Mouse (Mus musculus) embryonic facial prominence, embryonic 11.5 days (tissue): ENCODE data around the gene Shank2. TPM values are rescaled to one million over a fixed set of nuclear protein-coding genes. Genes with fewer than 3 reads are reported as not detected.

Experiments used
- ATAC-seq: fragments of 200-750 bp; cut with Nextera tagmentation; replicated peaks from 2 replicates; pipeline ENCODE4 v1.8.0; 2017; ENCODE audit warnings: low read depth; ENCODE audit not compliant: insufficient number of reproducible peaks, low FRiP score, low TSS enrichment
- DNase-seq: peaks from one replicate; pipeline ENCODE4 v3.0.0-alpha.2; 2015; ENCODE audit warnings: low spot score
- H3K27ac ChIP-seq: fragments of 300-500 bp; sonication (generic); replicated peaks from 2 replicates; pipeline ENCODE4 v1.5.1; 2014; ENCODE audit warnings: mild to moderate bottlenecking, low read depth, low read length, control low read depth
- H3K27me3 ChIP-seq: fragments of 300-500 bp; sonication (generic); 2 replicates; pipeline ENCODE4 v1.6.1; 2014; ENCODE audit warnings: mild to moderate bottlenecking, low read length, moderate library complexity, mixed read lengths; ENCODE audit not compliant: control insufficient read depth, insufficient read depth
- H3K36me3 ChIP-seq: fragments of 300-500 bp; sonication (generic); replicated peaks from 2 replicates; pipeline ENCODE4 v1.6.1; 2014; ENCODE audit warnings: low read depth, mild to moderate bottlenecking, low read length, moderate library complexity, mixed read lengths; ENCODE audit not compliant: control insufficient read depth, insufficient read depth
- H3K4me1 ChIP-seq: fragments of 300-500 bp; sonication (generic); 2 replicates; pipeline ENCODE4 v1.6.1; 2014; ENCODE audit warnings: low read length, mixed read lengths; ENCODE audit not compliant: control insufficient read depth, insufficient read depth
- H3K4me2 ChIP-seq: fragments of 300-500 bp; sonication (generic); 2 replicates; pipeline ENCODE4 v1.6.1; 2014; ENCODE audit warnings: low read depth, mild to moderate bottlenecking, control low read depth, low read length, moderate library complexity
- H3K4me3 ChIP-seq: fragments of 300-500 bp; sonication (generic); 2 replicates; pipeline ENCODE4 v1.5.1; 2014; ENCODE audit warnings: low read depth, low read length, control low read depth
- H3K9ac ChIP-seq: fragments of 300-500 bp; sonication (generic); replicated peaks from 2 replicates; pipeline ENCODE4 v1.6.1; 2014; ENCODE audit warnings: mild to moderate bottlenecking, control low read depth, low read length
- H3K9me3 ChIP-seq: fragments of 300-500 bp; sonication (generic); replicated peaks from 2 replicates; pipeline ENCODE4 v1.6.1; 2016; ENCODE audit warnings: mild to moderate bottlenecking, low read length, inconsistent platforms, mixed read lengths; ENCODE audit not compliant: control insufficient read depth
- WGBS: fragments of 180-500 bp; shearing (Covaris S2); extraction: QIAGEN DNeasy Blood & Tissue Kit; methylation state at CpG from one replicate; pipeline ENCODE4 v1.1.7; 2014; 5-methylcytosine and 5-hydroxymethylcytosine counted together
- polyA plus RNA-seq: library from polyadenylated mRNA; unstranded; fragments of >200 nt; fragmentation: Nextera tagmentation; extraction: Ambion mirVana; gene quantifications from 2 replicates; pipeline ENCODE4 v1.2.1, GENCODE M21; 2014

Gene Shank2
- polyA plus RNA-seq, 1 experiment from 2014 or later: 1.3 TPM

DNA sequence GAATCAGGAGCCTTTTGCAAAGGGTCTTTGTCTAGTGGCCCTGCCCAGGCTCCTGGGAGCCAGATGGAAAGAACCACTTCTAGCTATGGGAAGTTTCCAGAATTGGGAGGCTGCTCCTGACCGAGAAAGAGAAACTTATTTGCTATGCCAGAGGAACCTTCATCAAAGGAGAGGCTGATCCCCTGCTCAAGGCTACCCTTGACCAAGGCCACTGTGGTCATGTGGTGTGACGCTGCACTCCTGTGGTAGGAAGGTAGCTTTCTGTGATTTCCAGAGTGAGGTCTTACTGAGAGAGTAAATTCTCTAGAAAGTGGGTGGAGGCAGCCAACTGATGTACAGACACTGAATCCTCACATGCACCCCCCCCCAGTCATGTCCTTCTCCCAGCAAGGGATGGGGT lies 138.0 kb downstream of the Shank2 start:
- H3K4me2 ChIP-seq: no peak overlapping the region
- no peaks in the 10 kb centered on the region for H3K36me3 ChIP-seq
- H3K4me1 ChIP-seq: no peaks in the 10 kb centered on the region
- no peak overlapping the region for H3K9ac ChIP-seq
- H3K27me3 ChIP-seq: no peaks in the 10 kb centered on the region
- ATAC-seq (no peak), DNase-seq (no peak)
- no peaks in the 10 kb centered on the region for H3K9me3 ChIP-seq
- no peak overlapping the region for H3K4me3 ChIP-seq
- WGBS: 81% methylated on average over 2 of the region's 2 CpGs
- no peak overlapping the region for H3K27ac ChIP-seq

DNA sequence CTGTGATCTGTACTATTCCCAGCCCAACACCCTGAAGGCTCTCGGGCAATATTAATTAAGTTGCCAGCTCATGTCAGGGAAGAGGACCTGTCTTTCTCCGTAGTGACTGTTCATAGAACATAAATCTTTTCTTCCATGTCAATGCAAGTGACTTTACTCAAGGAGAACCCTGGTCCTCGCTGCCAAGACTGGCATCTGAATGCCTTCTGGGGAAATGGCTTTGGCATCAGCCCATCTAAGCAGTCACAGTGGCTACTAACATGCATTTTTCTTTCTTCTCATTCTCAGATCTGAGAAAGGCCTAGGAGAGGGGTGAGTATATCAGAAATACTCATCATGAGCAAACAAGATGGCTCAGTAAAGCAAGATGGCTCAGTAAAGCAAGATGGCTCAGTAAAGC lies 138.7 kb downstream of the Shank2 start:
- Histone ChIP-seq H3K4me2 (no peak overlapping the region), H3K27me3 (no peaks in the 10 kb centered on the region), H3K9me3 (no peaks in the 10 kb centered on the region), H3K27ac (no peak overlapping the region), H3K36me3 (no peaks in the 10 kb centered on the region), H3K4me3 (no peak overlapping the region), H3K9ac (no peak overlapping the region), H3K4me1 (no peaks in the 10 kb centered on the region)
- no peak for ATAC-seq
- DNase-seq: no peak
- 78% methylated on average over 3 of the region's 3 CpGs for WGBS

DNA sequence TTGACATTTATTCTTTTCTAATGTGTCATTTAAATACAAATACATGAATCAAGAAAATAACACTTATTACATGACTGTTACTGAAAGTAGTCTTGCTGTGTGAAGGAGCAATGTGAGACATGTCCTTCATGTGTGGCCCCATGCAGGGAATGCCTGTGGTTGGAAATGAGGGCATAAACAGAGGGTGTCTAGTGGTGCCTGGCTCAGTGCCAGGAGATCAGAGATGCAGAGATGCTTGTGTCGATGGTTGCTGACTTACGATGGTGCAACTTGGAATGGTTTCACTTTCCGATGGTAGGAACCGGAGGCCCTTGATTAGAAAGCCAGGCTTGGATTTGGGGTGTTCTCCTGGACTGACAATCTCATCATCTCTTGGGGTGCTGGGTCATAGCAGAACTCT lies 140.3 kb downstream of the Shank2 start:
- no peaks in the 10 kb centered on the region for H3K36me3 ChIP-seq

GRCm38 (mm10) chr7:144143941-144144340 lies 142.2 kb downstream of the Shank2 start:
- 47% methylated on average over 2 of the region's 2 CpGs for WGBS
- DNase-seq: peak; percentile 6

More for the DNA sequence above, 140.3 kb downstream of the Shank2 start:
- WGBS: 96% methylated on average over 4 of the region's 4 CpGs
- Histone ChIP-seq H3K4me1 (no peaks in the 10 kb centered on the region), H3K9ac (no peak overlapping the region), H3K27ac (no peak overlapping the region), H3K4me3 (no peak overlapping the region), H3K9me3 (no peaks in the 10 kb centered on the region), H3K27me3 (no peaks in the 10 kb centered on the region), H3K4me2 (no peak overlapping the region)
- no peak for DNase-seq
- ATAC-seq: no peak

DNA sequence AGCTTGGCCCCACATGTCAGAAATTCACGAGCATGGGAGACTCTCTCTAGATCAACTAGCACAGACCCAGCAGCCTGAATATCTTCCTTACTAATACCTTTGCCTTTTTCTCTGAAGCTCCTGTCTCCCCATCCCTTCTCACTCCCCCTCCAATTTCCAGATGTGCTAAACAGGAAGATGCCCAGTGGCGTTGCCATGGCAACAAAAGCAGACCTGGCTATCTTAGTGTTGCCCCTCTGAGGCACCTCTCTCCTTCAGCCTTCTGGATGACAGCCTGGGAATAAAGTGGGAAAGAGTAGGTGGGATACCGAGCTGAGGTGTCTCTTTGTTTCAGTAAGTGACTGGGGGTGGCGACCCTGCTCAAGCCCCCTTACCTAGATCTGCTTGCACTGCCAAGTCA lies 146.4 kb downstream of the Shank2 start:
- Histone ChIP-seq H3K9me3 (no peaks in the 10 kb centered on the region), H3K36me3 (no peaks in the 10 kb centered on the region), H3K27me3 (no peaks in the 10 kb centered on the region), H3K4me2 (no peak overlapping the region), H3K9ac (no peak overlapping the region), H3K27ac (no peak overlapping the region), H3K4me1 (no peaks in the 10 kb centered on the region), H3K4me3 (no peak overlapping the region)
- DNase-seq (no peak), ATAC-seq (no peak)
- WGBS: 75% methylated on average over 4 of the region's 4 CpGs

More at GRCm38 (mm10) chr7:144143941-144144340, 142.2 kb downstream of the Shank2 start:
- no peaks in the 10 kb centered on the region for H3K27me3 ChIP-seq
- no peak overlapping the region for H3K9ac ChIP-seq
- no peak overlapping the region for H3K4me3 ChIP-seq
- ATAC-seq: no peak
- H3K4me1 ChIP-seq: no peaks in the 10 kb centered on the region
- no peaks in the 10 kb centered on the region for H3K9me3 ChIP-seq
- H3K36me3 ChIP-seq: no peaks in the 10 kb centered on the region
- no peak overlapping the region for H3K27ac ChIP-seq
- H3K4me2 ChIP-seq: no peak overlapping the region

GRCm38 (mm10) chr7:144153124-144153523 lies 151.4 kb downstream of the Shank2 start:
- Histone ChIP-seq H3K9ac (no peak overlapping the region), H3K36me3 (no peaks in the 10 kb centered on the region), H3K4me2 (no peak overlapping the region), H3K9me3 (no peaks in the 10 kb centered on the region), H3K4me1 (no peaks in the 10 kb centered on the region), H3K4me3 (no peak overlapping the region), H3K27ac (no peak overlapping the region), H3K27me3 (no peaks in the 10 kb centered on the region)
- DNase-seq (no peak), ATAC-seq (no peak)
- WGBS: 72% methylated on average over 4 of the region's 4 CpGs

- H3K9ac ChIP-seq: no peak overlapping the region
- H3K36me3 ChIP-seq: no peaks in the 10 kb centered on the region
- DNase-seq: no peak
- H3K27ac ChIP-seq: no peak overlapping the region
- H3K9me3 ChIP-seq: no peaks in the 10 kb centered on the region
- 58% methylated on average over 8 of the region's 8 CpGs for WGBS
- H3K27me3 ChIP-seq: no peaks in the 10 kb centered on the region
- no peak overlapping the region for H3K4me3 ChIP-seq
- no peaks in the 10 kb centered on the region for H3K4me1 ChIP-seq
- H3K4me2 ChIP-seq: no peak overlapping the region
- ATAC-seq: no peak
Measured at GRCm38 (mm10) chr7:144153682-144154081, 152.0 kb downstream of the Shank2 start.

DNA sequence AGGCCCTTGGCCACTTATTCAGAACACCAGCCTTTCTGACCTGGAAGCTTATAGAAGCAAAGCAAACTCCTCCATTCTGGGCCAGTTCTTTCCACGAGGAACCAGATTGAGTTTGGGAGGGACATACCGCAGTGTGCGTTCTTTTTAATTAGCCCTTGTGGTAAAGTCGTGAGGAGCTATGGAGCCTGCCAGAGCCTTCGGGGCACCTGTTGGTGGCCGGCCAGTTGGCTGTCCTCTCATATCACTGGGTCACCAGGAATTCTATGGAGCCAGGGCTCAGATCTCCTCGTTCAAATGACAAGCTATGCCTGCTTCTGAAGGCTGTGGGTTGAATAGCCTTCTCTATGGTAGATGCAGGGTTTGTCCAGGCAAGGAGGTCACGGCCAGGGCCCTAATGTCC lies 156.2 kb downstream of the Shank2 start:
- Histone ChIP-seq H3K9ac (no peak overlapping the region), H3K27ac (no peak overlapping the region), H3K4me2 (no peak overlapping the region), H3K36me3 (no peaks in the 10 kb centered on the region), H3K27me3 (no peaks in the 10 kb centered on the region), H3K9me3 (no peaks in the 10 kb centered on the region), H3K4me1 (no peaks in the 10 kb centered on the region), H3K4me3 (no peak overlapping the region)
- WGBS: 89% methylated on average over 8 of the region's 8 CpGs
- ATAC-seq (no peak), DNase-seq (no peak)
